Mouse (Mus musculus): ENCODE results near the gene Drd4.
"Not testable (repeated sequence)": the region's sequence is repeated elsewhere in the genome, so short reads cannot be mapped to it uniquely, and the experiment has no call there.

Drd4 gene

DNA sequence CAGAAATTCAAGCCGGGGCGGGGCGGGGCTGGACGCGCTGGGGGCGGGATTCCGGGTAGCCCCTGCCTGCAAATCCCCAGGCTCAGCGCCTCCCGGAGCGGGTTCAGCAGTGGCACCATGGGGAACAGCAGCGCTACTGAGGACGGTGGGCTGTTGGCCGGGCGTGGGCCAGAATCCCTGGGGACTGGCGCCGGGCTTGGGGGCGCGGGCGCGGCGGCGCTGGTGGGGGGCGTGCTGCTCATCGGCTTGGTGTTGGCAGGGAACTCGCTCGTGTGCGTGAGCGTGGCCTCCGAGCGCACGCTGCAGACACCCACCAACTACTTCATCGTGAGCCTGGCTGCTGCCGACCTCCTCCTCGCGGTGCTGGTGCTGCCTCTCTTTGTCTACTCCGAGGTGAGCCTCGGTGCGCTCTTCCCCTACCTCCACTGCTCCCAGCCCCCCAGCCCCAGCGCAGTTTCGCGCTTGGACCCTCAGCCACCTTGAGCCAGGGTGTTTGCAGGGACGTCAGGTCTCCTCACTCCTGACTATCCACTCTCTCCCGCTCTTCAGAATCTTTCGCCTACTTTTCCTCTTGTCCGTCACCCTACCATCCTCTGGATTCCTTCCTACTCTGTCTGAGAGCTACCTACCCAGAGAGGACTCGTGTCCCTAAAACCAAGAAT, at the start of gene Drd4:
Drd4 (plus strand) TSS at position 86 of the 662 bp plus-strand sequence.
- peak; percentile 50 for DNase-seq (ENCODE audit: low spot score)

DNA sequence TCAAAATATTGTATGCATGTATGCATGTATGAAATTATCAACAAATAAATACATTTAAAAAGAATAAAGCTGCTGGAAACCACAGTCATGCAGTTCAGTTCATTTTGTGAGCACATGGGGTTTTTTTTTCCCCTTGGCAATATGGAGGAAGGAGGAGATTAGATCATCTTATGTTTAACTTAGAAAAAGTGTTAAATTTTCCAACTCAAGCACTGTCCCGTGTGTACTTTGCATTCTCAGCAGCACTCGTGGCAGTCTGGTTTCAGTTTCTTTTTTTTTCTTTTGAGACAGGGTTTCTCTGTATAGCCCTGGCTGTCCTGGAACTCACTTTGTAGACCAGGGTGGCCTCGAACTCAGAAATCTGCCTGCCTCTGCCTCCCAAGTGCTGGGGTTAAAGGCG, 41.3 kb upstream of the Drd4 start:
- DNase-seq (ENCODE audit: low spot score) = not testable (repeated sequence)

DNA sequence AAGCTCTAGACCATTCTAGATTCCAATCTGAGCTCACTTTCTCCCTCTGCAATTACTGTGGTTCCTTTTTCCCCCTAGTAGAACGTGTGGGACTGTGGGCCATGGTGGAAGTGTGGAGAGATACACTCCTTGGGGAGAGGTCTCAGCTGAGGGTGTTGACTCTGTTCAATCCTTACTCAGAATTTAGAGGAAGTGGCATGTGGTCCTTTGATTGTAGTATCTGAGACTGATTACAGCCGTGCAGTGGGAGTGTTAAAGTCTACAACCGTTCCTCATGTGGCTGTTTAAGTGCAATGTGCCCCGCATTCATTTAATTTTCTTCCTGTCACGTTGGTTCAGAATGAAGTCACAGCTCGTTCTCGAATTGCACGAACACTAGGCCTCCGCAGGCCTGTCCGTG, 35.6 kb upstream of the Drd4 start:
- DNase-seq (ENCODE audit: low spot score) = no peak

DNA sequence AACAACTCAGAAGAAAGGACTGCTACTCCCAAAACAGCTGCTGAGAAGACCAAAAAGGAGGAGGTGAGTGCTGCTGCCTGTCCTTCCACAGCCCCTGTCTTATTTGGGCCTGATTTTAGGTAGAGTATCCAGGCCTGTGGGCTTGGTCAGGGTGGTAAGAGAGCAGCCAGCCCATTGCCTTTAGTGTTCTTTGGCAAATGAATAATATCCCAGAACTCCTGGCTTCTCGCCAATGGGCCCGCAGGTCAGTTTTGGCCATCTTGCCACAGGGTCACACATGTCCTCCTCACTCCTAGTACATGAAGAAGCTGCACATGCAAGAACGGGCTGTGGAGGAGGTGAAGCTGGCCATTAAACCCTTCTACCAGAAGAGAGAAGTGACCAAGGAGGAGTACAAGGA, 30.3 kb upstream of the Drd4 start:
- DNase-seq (ENCODE audit: low spot score) = no peak

DNA sequence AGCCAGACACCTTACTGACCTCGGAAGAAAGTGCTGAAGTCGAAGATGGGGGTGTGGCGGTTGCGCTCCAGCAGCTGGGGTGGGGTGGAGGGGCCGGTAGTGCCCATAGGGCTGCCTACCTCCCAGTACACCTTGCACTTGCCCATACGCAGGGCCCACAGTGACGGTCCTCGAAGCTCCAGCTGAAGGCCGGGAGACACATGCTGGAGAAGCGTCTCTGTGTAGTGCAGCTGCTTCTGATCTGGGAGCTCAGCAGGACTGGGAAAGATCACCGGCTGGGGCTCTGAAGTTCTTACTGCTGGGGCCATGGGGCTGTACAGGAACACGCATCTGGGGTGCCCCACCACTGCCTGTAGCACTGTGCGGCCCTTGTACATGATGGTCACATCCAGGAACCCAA, 28.2 kb upstream of the Drd4 start:
- DNase-seq (ENCODE audit: low spot score) = no peak

DNA sequence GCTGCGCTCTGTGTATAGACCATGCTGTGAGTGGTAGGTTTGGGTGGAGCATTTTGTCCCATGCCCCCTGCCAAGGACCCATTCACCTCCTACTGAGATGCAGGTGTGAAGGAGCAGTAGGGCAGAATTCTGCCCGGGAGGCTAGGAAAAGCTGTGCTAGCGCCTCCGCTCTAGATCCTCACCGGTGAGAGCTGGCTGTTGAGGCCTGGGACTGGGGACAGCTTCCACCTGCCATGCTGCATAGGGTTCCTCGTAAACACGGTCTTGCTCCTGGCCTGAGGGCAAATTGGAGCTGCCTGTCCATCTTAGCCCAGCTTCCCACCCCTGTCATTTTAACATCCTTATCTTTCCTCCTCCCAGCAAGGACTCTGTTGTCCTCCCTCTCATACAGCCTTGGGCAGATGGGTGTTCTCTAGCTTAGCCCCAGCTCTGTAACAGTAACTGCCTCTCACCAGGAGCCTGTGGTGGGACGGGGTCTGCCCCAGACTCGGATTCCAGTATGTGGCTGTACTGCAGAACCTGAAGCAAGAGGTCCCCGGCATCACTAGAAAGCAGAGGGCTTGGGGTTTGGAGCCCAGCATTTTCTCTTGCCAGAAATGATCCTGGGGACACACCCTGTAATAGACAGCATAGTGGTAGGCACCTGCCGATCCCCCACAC, 27.6 kb upstream of the Drd4 start:
- no peak for DNase-seq (ENCODE audit: low spot score)

DNA sequence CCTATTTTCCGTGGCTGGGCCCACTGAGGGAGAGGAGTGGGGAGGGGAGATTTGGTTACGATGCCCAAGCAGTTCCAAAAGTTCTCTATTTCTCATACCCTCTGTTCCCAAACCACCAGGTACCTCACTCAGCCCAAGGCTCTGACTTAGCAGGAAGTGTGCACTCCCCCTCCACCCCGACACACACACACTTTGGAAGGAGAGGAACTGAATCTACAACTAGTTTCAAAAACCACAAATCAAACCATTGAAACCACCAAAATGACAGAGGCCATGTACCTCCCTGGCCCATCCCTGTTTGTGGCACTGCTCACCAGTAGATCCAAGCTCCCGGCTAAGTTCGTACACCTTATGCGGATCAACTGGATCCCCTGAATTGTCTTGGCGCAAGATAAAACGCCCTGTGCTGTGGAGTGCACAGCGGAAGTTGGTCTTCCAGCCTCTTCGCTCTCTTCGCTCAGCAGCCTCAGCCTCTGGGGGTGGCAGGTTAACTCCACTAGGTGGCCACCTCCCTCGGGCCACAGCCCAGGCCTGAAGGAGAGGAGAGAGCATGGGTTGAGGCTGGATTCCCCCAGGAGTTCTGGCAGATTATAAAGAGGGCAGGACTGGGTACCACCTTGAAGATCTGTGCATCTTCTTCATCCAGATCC, 26.9 kb upstream of the Drd4 start:
- peak; percentile 47 for DNase-seq (ENCODE audit: low spot score)

DNA sequence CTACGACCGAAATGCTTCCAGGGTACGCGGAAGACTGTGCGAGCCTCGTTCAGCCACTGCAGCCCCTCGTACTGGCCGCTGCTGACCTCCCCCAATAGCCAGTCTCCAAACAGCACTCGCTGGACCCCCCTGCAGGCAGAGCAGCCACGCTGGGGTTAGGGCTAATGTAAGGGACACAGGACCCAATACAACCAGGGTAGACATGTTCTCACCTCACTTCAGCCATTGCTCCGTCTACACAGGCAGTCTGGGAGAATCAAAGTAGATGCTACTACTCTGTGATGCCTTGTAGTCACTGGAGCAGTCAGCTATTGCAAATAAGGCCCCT, 26.4 kb upstream of the Drd4 start:
- DNase-seq (ENCODE audit: low spot score) = no peak

DNA sequence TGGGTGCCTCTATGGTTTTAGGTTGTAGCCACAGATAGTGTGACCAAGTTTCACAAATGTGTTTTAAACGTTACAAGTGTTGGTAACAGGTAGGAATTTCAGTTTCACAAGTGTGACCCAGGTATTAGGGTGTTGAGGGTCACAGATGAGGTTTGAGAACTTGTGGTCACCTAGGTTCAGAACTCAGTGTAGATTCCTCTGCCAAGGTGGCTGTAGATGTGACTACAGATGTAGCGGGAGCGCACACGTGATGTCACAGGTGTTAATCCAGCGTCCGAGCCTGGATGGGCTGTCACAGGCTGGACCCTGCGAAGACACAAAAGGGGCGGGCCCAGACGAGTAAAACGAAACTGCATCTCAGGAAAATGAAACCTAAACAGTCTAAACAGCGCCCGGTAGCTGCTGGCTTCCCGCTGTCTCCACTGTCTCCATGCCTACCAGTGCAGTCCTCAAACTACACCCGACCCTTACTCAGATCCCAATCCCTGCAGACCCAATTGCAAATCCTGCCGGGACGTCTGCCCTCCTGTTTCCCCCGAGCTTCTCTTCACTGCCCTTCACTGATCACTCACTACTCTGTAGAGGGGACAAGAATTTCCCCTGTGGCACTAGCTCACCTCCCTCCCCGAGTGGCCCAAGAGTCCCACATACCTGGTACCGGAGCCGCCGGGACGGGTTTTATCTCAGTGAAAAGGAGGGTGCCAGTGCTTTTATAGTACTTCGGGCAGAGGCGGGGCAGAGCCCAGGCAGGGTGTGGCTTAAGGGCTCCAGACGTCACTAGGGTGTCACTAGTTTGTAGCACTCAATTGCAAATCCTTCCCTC, 25.9 kb upstream of the Drd4 start, which contains the start of gene Irf7:
Irf7 (minus strand) TSS at position 743 of the 823 bp plus-strand sequence.
- peak; percentile 61 for DNase-seq (ENCODE audit: low spot score)

DNA sequence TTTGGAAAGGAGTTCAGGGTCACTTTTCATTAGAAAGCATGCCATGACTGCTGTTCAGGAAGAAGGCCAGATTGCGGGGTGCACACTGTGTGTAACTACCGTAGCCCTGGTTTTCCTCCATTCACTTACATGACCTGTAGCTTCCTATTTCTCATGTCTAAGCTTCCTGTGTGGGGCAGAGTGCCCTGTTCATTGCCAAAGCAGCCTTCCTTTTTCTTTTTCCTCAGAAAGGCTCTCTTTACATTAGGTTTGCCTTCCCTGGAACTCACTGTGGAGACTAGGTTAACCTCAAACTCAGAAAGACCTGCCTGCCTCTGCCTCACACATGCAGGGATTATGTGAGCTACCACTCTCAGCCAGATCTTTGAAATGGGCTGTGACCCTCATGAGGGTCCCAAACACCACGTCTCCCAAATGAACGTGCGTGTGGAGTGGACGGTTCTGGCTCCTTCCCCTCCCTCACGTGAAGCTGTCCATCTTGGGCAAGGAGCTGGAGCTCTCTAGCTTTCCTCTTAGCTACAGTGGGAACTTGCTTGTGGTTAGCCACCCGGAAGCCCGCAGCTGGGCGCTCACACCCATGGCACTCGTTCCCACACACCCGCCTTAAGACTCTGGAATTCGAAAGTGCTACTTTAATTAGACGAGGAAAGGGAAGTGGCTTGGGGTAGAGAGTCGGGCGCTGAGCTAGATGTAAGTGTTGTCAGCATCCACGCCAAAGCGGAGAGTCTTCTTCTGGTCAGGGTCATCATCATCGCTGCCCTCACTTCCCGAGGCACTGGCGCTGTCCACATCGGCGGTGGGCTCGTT, 23.1 kb upstream of the Drd4 start:
- no peak for DNase-seq (ENCODE audit: low spot score)

DNA sequence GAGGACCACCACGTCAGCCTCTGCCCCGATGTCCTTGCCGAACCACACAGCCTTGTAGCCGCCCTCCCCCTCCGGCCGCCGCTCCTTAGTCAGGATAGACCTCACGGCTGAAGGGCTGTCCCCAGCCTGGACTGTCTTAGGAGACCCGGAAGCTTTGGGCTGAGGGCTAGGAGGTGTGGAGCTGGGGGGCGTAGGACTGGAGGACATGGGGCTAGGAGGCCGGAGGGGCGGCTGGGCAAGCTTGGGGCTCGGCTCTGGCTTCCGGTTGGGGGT, 22.6 kb upstream of the Drd4 start:
- no peak for DNase-seq (ENCODE audit: low spot score)

DNA sequence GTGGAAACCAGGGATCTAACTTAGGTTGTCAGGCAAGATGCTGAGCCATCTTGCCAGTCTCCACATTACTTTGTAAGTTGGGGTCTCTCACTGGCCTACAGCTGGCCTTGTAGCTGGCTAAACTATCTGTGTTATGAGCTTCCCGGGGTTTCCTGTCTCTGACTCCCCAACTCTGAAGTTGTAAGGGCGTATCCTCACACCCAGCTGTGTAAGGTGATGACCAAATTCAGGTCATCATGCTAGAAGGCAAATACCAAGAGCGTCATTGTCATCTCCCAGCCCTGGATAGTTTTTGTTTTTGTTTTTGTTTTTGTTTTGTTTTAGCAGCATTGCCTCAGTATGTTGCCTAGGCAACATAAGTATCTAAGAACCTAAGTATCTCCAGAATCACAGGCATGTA, 21.2 kb upstream of the Drd4 start:
- DNase-seq (ENCODE audit: low spot score) = no peak

DNA sequence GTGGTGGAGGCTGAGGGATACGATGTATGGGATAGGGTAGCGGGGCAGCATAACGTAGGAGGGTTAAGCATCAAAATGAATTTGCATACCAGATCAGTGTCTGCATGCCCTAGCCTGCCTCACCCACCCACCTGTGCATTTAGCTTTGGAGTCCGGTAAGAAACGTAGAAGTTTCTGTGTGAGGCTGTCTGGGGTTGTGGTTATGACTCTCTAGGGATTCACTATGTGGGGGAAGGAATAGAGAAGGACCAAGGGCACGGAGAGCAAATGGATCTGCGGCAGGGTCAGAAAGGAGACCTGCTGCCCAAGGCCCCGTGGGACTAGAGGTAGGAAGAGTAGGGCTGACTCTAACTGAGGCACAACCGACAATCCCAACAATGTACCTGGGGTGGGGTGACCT, 16.4 kb upstream of the Drd4 start:
- DNase-seq (ENCODE audit: low spot score) = no peak

DNA sequence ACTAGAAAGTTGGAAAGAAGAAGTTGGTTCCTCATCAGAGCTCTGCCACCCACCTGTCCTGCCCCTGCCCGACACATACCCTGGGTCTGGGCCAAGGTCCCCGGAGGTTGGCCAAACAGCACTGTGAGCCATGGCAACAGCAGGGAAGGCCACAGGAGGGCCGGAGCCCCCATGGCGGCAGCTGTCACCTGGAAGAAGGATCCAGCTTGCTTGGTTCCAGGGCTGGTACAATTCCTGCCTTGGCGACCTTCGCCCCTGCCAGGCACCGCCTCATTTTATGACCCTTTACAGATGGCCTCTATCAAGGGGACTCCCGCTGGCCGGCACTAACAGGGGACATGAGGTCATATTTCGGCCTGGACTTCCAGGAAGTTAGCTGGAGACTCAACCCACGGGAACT, 15.3 kb upstream of the Drd4 start, which contains the start of gene Cdhr5:
Cdhr5 (minus strand) TSS at position 241 of the 400 bp plus-strand sequence.
- no peak for DNase-seq (ENCODE audit: low spot score)

DNA sequence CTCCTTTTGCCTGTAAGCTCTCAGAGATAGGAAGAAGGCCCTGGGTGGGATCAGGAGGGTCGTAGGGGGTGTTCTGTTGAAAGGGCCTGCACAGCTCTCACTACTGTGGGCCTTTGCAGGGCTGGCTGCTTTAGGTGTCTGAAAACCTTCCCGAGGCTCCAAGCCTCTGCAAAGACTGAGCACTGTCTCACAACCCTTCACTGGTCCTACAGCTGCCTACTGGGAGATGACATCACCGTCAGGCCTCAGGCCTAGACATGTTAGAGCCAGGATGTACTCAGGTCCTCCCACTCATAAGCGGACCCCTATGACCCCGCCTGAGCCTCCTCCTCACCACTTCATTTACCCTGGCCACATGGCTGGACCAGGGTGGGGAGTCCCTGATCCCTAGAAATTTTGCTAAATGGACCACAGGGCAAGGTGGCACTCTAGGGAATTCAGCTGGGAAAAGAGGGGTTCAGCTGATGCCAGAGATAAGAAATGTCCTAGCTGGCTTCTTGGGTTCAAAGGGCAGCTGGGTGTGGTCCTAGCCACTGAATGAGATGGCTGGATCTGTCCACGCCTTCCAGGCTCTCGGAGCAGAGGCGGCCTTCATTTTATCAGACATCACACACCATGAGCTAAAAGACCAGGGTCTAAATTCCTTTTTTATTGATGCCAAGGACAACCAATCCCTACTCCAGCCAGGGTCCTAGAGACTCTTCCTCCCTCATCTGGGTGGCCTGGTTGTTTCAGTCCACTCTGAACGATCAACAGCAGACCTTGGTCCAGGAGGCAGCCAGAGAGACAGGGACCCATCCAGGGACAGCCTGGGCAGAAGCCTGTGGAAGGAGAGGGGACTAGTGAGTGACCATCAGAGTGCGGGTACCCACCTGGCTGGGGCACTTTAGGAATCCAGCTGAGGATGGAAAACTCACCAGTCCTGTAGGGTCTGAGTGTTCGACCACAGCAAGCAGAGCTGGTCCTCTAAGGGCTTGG, 13.8 kb upstream of the Drd4 start:
- peak; percentile 34 for DNase-seq (ENCODE audit: low spot score)

DNA sequence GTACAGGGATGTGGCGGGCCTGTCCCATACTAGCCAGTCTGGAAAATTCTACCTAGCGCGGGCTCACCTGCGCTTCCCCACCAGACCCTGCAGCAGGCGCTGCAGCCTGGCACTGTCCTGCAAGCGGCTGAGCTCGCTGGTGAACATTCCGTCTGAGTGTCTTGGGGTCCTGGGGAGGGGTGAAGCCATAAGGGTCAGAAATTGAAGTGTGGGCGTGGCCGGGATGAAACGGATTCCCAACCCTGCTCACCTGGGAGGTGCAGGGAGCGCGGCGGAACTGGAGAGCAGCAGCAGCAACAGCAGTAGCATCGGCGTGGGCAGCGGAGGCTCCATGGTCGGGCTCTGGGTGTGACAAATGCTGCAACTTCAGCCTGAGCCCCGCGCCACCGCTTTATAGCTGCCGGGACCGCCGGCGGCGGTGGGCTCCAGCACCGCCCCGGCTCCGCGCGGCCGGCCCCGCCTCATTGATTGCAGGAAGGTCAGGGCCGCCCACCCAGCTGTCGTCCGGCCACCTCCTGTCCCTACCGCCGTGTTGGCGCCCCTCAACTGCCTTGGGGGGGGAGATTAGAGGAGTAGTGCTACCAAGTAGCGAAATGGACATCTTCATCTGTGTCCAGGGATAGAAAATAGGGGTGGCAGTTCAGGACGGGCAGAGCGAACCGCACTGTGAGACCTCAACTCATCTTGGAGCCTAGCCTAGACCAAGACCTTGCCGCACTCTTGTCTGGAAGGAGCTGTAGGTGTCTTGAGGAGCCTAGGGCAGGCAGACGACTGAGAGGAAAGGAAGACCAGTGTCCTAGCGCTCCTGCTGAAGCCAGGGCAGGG, 12.8 kb upstream of the Drd4 start, which contains the start of gene Sct:
Sct (minus strand) TSS at position 368 of the 825 bp plus-strand sequence.
- DNase-seq (ENCODE audit: low spot score) = peak; percentile 40

DNA sequence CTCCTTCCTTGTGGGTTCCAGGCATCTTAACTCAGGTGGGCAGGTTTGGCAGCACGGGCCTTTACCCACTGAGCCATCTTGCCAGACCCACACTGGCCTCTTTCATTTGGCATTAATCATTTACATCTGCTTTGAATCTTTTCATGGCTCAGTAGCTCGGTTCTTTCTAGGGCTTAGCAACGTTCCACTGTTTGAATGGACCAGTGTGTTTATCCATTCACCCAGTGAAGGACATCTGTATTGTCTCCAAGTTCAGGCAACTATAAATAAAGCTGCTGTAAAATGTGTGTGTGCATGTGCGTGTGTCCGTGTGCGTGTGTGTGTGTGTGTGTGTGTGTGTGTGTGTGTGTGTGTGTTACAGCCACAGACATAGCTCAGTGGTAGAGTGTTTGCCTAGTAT, 10.4 kb upstream of the Drd4 start:
- DNase-seq (ENCODE audit: low spot score) = no peak

DNA sequence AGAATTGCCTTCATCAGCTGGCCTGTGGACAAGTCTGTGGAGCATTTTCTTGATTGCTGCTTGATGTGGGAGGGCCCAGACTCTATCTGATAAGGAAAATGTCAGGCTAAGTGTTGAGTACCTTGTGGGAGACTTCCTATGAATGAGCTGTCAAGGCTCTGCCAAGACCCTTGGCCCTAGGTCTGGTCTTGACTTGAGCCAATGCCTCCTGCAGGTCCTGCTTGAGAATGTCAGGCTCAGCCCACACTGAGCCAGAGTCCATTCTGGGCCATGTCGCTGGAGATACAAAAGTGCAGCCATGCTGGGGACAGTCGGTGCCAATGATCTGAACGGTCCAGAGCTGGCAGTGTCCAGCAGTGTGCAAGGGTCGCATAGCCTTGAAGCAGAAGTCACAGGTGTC, 9.1 kb upstream of the Drd4 start:
- DNase-seq (ENCODE audit: low spot score) = no peak

DNA sequence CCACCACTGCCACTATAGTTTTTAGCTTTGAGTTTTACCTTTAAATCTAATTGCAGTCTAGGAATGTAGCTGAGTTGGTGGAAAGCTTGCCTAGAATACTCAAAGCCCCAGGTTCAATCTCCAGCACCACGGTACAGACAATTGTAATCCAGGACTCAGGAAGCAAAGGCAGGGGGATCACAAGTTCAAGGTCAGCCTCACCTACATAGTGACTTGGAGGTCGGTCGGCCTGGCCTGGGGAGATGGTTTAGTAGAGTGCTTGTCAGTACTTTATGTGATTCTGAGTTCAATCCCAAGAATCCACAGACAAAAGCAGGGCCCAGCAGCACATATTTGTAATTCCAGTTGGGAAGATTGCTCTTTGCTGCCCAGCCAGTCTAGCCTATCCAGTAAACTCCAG, 3.8 kb upstream of the Drd4 start:
- no peak for DNase-seq (ENCODE audit: low spot score)

Measured in MN1 (cell line).